Mouse (Mus musculus) embryo, embryonic 11 days (tissue): ENCODE measurements at regions not wholly inside any gene's neighbourhood (a gene's known extent, or its start where the extent isn't known, plus 50 kb on each side); places are given as distances from the start of the nearest gene placed in this dataset.
"Not testable (repeated sequence)": the region's sequence is repeated elsewhere in the genome, so short reads cannot be mapped to it uniquely, and the experiment has no call there.

Experiments
- DNase-seq: peaks from one replicate; pipeline ENCODE4 v3.0.0-alpha.2; 2015

DNA sequence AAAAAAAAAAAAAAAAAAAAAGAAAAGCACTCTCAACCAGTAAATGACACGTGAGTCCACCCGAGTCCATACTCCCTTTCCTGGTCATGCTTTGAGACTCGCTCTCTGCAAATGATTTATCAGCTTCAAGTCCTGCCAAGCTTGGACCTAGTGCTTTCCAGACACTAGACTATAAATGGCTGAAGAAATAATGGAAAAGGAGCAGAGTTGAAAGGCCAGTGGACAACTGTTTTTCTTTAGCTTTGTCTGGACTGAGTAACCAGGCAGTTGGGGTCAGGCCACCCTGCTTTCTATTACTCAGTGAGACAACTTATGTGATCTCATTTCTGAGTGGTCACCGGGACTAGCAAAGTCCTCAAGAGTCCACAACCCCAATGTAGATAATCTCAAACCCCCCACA lies 112.9 kb downstream of the Kcns3 start:
- DNase-seq: no peak

DNA sequence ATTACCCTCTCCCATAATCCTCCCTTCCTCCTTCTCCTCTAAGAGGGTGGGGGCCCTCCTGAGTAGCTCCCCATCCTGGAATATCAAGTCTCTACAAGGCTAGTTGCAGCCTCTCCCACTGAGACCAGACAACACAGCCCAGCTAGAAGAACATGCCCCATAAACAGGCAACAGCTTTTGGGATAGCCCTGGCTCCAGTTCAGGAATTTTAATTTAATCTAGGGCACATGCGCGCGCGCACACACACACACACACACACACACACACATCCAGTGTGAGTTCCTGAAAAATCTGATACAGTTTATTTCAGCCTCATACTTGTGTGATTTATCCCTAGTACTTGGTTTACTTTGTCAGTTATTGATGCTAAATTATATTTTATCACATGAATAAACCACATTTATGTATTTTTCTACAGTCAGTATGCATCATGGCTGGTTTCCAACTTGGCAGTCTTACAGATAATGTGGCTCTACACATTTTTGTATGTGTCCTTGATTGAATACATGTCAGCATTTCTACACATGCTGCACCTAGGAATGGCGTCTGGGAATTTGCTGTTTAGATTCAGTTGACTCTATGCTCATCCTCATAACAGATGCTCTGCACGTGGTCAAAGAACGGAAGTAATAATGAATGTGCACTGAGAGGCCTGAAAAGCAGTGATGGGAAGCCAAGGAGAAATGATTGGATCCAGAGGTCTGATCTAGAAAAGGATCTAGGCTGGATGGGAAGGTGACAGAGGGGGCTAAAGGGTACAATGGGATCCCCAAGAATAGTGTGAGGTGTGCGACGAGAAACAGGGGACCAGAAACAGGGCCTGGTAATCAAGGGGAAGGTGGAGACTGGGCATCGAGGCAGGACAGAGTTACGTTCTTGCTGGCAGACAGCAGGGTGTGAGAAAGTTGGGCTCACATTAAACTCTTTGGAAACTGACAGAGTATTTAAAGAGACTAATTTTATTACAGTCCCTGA lies 130.0 kb downstream of the Kcns3 start:
- no peak for DNase-seq

DNA sequence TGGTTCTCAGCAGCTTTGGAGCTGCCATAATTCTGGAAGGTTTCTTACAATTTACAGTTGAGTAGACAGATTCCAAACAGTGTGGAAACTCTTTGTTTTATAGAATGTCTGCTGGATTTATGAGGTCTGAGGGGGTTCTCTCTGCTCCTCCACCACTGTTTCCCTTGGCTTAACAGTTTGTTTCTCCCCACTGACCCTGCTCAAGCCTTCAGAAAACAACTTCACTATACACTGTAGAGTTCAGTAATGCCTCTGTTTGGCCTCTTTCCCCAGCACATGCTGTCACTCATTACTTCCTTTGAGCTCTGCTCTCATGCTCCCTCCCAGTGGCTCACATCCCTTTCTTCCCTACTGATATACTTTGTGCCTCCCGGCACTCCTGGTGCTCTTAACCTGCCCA lies 139.7 kb downstream of the Kcns3 start:
- DNase-seq: no peak

DNA sequence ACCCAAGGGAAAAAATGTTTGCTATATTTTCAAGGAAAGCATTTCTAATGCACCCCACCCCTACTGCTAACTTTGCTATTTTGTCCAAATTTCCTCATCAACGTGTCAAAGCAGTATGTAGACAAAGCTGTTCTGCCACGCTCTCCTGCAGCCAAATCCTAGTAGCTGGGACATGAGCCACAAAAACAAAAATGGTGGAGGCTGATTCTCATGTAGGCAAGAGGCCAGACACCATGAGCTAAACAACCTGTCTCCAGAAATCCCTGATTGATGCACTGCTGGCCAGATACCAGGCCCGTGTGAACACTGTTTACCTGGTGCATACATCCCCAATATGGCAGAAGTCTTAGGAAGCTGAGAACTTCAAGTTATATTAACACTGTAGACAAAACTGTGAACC lies 166.6 kb downstream of the Kcns3 start:
- no peak for DNase-seq

DNA sequence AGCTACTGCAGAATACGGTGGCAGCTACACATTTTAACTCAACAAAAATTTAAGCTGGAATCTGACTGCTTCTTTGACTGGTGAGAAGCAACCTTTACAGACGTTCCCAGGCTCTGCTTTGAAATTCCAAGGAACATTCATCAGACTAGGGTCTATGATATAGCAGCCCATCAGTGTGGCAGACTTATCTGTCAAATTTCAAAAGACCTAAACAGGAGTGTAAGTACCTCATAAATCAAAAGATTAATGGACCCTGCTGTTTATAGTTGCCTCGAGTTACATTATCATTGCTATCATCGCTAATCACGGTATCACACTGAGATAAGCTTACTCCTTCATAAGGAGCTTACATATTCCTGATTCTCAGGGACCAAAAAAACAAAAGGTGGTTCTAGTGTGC lies 201.7 kb downstream of the Kcns3 start:
- DNase-seq: no peak

DNA sequence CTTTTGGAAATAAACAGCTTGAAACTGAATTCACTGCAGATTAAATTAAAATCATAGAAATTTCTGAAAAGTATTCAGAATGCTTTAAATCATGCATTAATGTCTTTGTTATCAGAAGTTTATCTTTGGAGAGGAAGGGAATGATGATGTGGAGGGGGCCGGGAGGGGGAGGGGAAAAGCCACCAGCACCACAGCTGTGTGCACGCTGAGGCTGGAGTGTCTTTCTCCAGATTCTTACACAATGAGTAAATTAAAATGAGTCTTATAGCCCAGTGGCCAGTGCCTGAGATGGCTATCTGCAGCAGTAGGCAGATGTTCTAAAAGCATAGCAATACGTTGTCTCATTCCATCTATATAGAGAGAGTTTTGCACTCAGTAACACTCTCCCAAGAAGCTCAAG lies 209.8 kb downstream of the Kcns3 start:
- DNase-seq: no peak

DNA sequence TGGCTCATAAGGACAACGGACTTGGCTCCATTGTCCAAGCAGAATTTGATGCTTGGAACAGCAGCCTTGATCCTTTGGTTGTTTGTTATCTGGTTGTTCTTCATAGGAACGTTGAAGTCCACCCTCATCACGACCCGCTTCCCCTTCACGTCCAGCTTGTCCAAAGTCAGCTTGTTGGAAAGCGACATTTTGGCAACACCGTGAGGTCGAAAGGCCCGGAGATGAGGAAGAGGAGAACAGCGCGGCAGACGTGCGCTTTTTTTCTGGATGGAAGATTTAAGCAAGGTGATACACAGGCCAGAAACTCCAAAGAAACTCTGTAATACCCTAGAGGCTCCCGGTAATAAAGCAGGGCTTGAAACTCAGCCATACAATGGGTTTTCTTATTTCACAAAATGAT lies 250.8 kb downstream of the Kcns3 start:
- DNase-seq: not testable (repeated sequence)

DNA sequence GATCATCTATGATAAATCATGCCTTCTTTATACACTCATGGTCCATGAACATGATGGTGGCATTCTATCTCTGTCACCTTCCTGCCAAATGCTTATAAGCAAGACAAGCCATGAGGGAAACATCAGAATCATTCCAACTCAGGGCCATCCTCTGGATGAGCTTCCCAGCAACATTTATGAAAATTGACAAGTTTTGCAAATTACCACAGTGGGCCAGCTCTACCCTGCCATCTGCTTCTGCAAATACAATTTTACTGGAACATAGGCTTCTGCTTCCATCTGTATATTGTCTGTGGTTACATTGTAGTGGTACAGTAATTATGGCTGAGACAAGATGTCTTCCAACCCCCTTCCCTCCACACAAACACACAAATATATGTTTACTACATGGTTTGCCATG lies 272.1 kb downstream of the Kcns3 start:
- DNase-seq: no peak

DNA sequence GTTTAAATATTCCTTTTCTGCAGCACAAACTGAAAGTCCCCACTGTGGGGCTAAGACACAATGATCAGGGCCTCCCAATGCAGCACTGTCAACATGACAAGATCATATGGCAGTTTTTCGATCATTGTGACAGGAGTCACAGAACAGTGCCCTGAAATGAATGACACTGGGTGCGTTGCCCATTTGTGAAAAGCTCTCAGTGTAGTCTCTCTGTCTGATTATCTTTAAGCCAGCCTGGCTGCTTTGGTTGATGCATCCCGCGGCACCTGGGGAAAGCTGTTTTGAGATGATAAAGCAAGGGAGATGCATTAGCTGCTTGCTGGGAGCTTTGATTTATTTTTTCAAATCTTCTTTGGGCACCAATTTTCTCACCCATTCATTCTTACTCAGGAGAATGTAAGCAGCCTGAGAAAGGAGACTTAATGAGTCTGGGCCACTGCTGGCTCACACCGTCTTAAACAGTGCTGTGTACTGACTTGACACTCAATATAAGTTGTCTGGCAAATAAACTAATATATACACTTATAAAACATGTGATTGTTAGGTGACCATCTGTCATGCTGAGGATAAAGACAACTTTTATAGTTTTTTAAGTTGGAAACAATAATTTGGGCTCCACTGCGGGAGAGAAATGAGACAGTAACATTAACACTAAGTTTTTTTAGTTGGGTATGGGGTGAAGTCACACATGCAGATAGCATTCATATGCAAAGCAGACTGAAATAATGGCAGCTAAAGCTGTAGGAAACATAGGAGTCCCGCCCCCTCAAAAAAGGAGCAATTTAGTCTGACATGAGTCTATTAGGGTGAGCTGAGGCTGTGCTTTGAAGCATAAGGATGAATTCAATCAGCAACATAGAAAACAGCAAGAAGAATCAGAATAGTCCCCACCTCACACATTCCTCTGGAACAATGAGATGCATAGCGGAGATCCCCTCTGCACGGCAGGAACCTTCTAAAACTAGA lies 276.0 kb downstream of the Kcns3 start:
- DNase-seq: peak; percentile 24

DNA sequence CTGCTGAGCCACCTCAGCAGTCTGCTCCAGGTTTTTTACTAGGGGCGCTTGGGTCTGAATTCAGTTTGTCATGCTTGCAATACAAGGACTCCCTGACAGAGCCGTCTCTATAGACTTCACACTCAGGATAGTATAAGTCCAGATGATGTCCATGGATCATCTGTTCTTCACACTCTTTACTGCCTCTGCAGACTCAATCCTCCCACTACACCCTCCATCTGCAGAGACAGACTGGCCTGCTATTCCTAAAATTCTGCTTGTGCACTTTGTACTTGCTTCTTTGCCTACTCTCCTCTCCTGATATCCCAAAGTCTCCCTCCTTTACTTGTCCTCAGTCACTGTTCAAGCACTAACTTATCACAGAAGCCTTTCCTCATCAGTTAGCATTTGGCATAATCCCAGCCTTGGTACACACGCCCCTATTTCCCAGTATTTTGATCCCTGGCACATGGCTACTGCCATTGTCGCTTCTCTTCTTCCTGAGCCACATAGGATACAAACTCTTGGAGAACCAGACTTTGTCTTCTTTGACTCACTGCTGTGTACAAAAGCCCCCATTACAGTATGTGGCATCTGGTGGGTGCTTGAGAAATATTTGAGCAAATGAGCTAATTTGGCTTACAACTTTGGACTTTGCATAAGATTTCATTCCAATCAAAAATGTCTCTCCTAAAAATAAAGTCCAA lies 277.0 kb downstream of the Kcns3 start:
- no peak for DNase-seq

DNA sequence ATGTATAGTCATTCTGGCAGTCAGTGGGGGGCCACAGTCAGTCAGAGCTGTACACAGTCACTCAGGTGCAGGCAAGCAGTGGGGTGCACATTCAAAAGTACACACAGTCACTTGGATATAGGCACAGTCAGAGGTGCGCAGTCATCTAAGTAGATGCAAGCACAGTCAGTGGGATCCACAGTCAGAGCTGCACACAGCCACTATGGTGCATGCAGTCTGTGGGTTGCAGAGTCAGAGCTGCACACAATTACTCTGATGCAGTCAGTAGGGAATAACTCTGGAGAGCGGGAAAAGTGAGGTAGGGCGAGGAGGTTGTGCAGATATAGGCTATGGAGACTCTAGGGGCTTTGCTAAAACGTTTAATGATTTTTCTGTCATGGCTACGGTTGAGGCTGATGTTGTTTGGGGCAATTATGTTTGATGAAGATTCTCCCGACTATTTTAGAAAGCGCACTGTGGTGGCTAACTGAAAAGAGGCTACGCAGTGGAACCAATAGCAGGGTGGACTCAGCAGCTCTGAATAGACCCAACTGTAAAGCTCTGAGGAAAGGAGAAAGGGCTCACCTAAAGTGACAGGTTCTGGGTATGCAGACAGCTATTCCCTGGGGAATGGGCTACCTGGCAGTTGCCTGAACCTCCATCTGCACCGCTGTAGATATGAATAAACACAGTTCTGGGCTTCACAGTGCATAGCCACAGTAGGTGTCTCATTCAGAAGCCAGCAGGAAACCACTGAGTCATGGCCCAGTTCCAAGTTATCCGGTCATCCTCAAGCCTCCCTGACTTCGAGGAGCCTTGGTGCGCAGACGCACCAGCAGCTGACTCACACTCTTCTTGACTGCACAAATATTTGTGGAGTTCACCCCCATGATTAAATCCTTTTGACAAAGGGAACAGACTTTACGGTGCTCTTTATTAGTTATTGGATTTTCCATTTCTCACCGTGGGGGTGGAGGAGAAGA lies 282.9 kb downstream of the Kcns3 start:
- DNase-seq: no peak

DNA sequence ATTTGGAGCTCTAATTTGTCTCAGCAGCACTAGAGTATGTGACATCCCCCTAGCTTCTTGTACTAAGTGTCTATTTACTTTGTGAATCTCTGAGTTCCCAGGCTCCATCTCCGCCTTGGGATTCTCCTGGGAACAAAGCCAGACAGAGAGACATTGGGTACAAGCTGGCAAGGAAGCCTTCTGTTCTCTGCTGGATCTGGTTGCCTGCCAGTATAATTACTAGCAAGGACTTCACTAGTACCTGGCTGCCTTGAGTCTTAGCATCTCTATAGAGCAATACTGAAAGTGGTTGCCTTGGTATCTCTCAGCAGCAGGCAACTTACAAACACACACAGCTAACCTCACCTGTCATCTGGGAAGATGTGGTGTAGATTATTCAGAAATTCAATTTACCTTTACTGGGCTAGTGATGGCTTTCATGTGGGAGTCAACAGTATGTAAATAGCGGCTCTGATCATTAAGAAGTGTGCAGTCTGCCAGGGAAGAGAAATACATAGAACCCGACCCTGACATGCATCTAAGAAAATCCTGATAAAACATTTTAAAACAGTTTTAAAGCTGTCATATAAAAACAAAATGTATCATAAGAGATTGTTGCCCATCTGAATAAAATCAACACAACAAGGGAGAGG lies 283.8 kb downstream of the Kcns3 start:
- DNase-seq: no peak

DNA sequence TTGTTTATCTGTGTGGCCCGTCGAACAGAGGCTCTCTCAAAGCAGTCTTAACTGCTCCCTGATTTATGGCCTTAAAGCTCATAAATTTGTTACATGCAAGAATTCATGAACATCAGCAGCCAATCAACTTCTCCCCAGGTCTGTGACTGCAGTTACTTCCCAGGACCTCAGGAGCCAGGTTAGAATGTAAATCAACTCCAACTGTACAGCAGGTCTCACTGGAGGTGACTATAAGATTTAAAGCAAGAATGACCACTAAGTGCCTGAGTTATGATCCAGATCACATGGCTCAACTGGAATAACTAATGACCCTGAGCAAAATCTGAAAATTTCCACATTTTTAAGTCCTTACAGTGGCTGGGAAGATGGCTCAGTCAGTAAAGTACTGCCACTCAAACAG lies 285.6 kb downstream of the Kcns3 start:
- DNase-seq: no peak

DNA sequence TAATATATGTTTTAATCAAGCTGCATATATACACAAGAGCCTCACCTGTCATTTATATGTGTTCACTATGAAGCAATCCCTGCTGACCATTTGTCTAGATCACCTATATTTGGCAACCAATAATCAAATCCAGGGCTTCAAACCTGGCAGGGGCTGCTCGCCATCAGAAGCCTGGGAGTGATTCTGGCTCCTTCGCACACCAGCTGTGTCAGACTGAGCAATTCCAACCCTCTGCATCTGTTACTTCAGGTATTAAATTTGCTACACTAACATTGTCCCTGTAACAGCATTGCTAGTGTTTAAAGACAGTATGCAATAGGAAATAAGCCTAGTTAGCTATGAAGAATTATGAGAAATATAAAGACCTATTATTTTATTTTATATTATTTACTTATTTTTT lies 330.5 kb downstream of the Kcns3 start:
- no peak for DNase-seq

DNA sequence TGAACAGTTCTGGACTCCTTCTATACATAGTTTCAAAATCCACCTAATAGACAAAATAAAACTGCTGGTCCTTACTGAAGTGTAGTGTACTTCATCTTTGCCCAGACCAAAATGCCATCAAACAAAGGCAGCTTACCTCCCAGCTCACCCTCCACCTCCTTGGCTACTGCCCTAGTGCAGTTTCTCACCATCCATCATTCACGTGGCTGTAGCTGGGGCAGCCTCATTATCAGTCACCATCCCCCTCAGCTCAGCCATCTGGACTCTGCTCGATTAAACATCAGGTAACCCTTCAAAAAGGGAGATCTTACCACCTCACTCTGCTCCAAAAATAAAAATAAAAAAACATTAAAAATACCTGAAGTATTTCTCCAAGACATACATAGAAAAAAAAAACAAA lies 332.8 kb downstream of the Kcns3 start:
- no peak for DNase-seq

DNA sequence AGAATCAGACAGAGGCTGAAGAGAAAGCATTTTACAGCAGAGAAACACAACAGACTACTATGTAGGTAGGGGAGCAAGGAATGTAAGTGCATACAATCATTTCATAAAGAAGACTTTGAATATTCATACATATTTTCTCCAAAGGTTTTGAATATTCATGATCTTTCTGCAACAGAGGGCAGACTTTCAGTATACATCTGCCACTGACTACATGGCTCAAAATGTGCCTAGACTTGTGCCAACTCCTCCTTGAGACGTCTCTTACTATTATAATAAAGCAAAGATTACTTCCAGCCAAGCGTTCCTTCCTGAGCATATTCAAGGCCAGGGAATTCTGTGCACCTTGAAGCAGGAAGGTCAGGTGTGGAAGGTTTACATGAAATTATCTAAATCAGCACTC lies 333.3 kb downstream of the Kcns3 start:
- no peak for DNase-seq

DNA sequence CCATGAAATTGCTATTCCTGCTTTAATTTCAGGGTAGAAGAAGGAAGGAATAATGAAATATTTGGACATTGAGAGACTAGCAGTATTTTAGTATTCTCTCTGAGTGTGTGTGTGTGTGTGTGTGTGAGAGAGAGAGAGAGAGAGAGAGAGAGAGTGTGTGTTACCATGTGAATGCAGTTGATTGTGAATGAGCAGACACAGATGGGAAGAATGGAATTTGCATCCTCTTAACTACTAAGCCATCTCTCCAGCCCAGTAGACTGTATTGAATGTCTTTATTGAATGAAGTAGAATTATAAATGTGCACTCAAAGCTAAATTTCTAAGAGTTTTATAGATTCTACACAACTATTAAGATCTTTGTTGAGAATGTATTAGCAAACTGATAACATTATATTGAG lies 340.3 kb downstream of the Kcns3 start:
- DNase-seq: no peak

DNA sequence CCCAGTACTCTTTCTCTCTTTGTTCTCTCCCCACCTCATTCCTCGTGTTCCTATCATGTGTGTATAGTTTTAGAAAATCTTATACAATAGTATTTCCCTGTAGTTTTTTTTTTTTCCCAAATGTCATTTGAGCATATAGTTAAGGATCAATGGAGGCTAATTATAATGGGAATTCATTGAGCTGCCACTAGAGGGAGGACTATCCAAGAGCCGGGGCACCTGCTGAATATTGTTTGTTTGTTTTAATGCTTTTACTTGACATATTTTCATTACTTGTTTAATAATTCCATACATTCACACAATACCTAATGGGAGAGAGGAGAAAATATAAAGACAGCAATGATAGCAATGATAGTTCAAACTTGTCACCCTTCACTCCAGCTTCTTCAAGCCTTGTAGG lies 346.4 kb downstream of the Kcns3 start:
- DNase-seq: peak; percentile 8
